Mouse (Mus musculus): Measurements from ENCODE around the gene Emsy.

Gene Emsy

DNA sequence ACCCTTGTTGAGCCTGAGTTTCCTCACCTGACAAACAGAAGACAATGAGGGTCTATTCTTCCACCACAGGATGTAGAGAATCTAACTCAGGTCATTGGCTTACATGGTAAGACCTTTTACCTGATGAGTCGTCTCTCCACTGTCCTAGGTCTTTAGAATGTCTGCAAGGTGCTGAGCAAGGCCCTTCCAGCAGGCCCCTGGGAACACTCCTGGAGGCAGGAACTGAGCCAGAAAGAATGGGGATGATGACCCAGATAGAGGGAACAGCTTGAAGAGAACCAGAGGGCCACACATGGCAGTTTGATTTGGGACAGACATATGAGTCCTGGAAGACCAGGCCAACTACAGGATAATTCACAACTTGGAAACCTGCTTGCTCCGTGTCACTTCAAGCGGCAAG, 114.3 kb downstream of the Emsy start:
- DNase-seq (ENCODE audit: low spot score): no peak

DNA sequence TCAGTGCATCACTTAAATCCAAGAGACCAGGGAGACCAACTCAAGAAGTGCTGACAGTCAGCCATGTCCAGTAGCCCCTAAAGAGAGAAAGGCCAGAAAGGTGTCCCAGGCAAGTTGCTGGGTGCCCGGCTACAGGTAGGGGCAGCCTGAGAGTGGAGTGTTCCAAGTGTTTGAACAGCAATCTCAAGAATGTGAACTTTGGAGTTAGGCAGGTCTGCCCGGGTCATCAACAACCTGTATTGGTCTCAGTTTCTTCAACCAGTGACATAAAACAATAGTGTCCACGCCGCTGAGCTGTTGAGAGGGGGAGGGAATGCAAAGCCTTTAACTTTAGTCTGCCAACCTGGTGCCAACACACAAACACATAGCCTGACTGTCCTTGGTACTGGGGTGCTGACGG, 115.0 kb downstream of the Emsy start:
- DNase-seq (ENCODE audit: low spot score): no peak

DNA sequence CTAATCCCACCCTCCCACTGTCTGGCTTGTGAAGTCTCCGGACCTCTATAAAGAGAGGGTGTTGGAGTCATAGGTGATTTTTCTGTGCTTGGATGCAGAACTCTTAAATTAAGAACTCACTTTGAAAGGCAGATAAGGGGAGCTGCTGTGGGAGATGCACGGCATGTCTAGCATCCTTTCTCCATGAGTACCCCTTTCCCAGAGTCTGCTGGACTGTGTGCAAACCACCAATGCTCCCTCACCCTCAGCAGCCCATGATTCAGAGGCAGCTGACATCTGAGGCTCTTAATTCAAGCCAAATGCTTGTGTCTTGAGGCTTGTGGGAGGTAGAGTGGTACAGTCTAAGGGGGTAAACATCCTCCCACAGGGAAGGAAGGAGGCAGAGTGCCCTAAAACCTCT, 115.7 kb downstream of the Emsy start:
- DNase-seq (ENCODE audit: low spot score): no peak

DNA sequence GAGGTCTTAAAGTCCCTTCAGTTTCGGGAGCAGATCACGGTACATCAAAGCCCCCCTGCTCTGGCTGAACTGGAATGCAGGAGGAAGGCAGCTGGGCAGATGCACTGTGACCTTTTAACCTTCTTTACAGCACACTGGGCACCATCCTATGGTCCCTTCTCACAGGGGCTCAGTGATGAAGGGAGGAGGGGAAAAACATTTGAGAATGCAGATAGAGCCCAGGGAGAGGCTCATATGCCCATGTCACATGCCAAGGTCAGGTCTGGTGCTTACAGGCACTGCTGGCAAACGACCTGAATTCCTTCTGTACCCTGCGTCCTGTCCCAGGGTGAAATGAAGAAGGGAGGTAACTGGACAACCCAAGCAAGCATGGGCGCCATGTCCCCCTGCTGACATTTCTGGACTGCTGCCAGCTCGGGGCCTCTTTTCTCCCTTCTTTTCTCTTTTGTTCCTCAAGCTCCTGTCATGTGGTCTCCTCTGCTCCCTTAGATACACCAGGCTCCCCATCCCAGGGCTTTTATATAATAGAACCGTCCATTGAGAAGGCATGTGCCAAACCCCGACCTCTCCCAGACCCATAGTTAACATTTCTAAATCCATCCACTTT, 118.5 kb downstream of the Emsy start:
- DNase-seq (ENCODE audit: low spot score): no peak

DNA sequence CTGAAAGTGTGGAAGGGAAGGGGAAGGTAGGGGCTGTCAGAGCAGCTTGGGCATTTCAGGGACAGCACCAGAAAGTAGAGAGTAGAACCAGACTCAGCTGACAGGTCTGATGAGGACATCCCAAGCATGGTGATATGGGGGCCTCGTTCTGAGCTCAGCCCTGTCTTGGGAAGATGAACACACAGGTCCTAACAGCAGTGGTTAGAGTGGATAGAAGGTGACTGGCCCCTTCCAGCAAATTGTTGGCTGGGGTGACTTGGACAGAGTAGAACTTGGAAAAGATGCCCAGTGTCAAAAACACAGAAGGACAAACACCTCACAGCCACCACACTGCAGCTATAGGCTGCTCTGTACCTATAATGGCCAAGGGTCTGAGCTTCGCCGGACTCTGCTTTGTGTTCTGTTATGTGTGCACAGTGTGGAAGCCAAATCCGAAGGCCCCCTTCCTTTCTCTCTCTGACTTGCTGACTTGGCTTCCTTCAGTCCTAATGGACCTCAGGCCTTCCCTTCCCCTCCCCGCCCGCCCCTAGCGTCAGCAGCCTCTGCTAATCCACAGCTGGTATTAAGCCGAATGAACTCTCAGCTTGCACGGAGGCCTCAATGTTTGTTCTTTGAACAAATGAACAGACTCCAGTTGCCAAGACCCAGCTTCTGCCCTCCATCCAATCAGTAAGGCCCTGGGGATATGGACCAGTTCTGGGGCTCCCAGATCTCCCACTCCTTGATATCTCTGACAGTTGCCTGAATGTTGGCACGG, 119.2 kb downstream of the Emsy start:
- DNase-seq (ENCODE audit: low spot score): no peak
